Mouse (Mus musculus): ENCODE measurements around the gene Cdkn1a. TPM values are rescaled to one million over a fixed set of nuclear protein-coding genes. Genes with fewer than 3 reads are reported as not detected.
"Not testable (repeated sequence)": the region's sequence is repeated elsewhere in the genome, so short reads cannot be mapped to it uniquely, and the experiment has no call there.

Cdkn1a gene
- 115 and 148 TPM in 2 replicates for polyA plus RNA-seq (2015; fragmentation: Nextera tagmentation; extraction: Ambion mirVana)

- ATAC-seq = no peak
- Histone ChIP-seq H3K36me3 (ENCODE audit: control insufficient read depth, insufficient read depth, low read length) (no peaks in the 10 kb centered on the region), H3K9me3 (replicated peaks; ENCODE audit: control insufficient read depth, low read length, poor library complexity, severe bottlenecking) (no peaks in the 10 kb centered on the region), H3K4me2 (ENCODE audit: low read length) (no peak within 1 kb of the TSS), H3K4me3 (ENCODE audit: low read depth, low read length) (no peak within 1 kb of the TSS), H3K27ac (ENCODE audit: low read length) (no peak within 1 kb of the TSS), H3K4me1 (ENCODE audit: control insufficient read depth, insufficient read depth, low read length) (peaks cover 6% of the 10 kb centered on the region), H3K27me3 (ENCODE audit: control insufficient read depth, insufficient read depth, low read depth, low read length) (no peaks in the 10 kb centered on the region), H3K9ac (ENCODE audit: low read depth, low read length) (no peak within 1 kb of the TSS)
- WGBS = 81% methylated on average over 3 of the region's 3 CpGs
Observed at GRCm38 (mm10) chr17:29090776-29091175, at the start of gene Cdkn1a. Cdkn1a (plus strand) TSS chr17:29090976.

GRCm38 (mm10) chr17:29041632-29042031 lies 49.1 kb upstream of the Cdkn1a start:
- not testable (repeated sequence) for H3K9ac ChIP-seq (ENCODE audit: low read depth, low read length); H3K27ac ChIP-seq (ENCODE audit: low read length); H3K27me3 ChIP-seq (ENCODE audit: control insufficient read depth, insufficient read depth, low read depth, low read length); ATAC-seq; H3K4me2 ChIP-seq (ENCODE audit: low read length); H3K4me3 ChIP-seq (ENCODE audit: low read depth, low read length); H3K9me3 ChIP-seq (replicated peaks; ENCODE audit: control insufficient read depth, low read length, poor library complexity, severe bottlenecking)
- peaks cover 14% of the 10 kb centered on the region for H3K4me1 ChIP-seq (ENCODE audit: control insufficient read depth, insufficient read depth, low read length)
- H3K36me3 ChIP-seq (ENCODE audit: control insufficient read depth, insufficient read depth, low read length) = peaks cover 31% of the 10 kb centered on the region
- WGBS = 93% methylated on average over 3 of the region's 3 CpGs

GRCm38 (mm10) chr17:29042569-29042968 lies 48.2 kb upstream of the Cdkn1a start:
- H3K36me3 ChIP-seq (ENCODE audit: control insufficient read depth, insufficient read depth, low read length) = peaks cover 29% of the 10 kb centered on the region
- no peak overlapping the region for H3K9ac ChIP-seq (ENCODE audit: low read depth, low read length)
- H3K4me2 ChIP-seq (ENCODE audit: low read length) = no peak overlapping the region
- no peaks in the 10 kb centered on the region for H3K27me3 ChIP-seq (ENCODE audit: control insufficient read depth, insufficient read depth, low read depth, low read length)
- no peaks in the 10 kb centered on the region for H3K9me3 ChIP-seq (replicated peaks; ENCODE audit: control insufficient read depth, low read length, poor library complexity, severe bottlenecking)
- ATAC-seq = no peak
- no peak overlapping the region for H3K4me3 ChIP-seq (ENCODE audit: low read depth, low read length)
- no peak overlapping the region for H3K27ac ChIP-seq (ENCODE audit: low read length)
- peaks cover 8% of the 10 kb centered on the region for H3K4me1 ChIP-seq (ENCODE audit: control insufficient read depth, insufficient read depth, low read length)

DNA sequence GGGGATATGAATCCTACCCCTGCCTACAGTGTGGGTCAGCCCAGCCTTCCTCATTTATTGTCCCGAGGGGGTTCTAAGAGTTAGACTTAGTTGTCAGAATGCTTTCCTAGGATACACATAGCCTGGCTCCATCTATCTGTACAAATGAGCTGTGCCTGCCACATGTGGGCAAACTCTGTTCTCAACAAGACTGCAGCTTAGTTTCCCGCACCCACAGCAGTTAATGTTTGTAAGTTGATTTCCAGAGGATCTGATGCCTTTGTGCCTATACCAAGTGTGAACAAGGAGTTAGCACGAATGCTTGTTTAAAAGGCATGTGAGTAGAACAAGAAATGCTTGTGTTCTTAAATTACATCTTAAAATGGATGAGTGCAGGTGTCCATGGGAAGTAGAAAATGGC lies 47.2 kb upstream of the Cdkn1a start:
- Histone ChIP-seq H3K4me3 (ENCODE audit: low read depth, low read length) (no peak overlapping the region), H3K27me3 (ENCODE audit: control insufficient read depth, insufficient read depth, low read depth, low read length) (no peaks in the 10 kb centered on the region), H3K4me1 (ENCODE audit: control insufficient read depth, insufficient read depth, low read length) (peaks cover 1% of the 10 kb centered on the region; the same call in 1 of the 2 replicates), H3K4me2 (ENCODE audit: low read length) (no peak overlapping the region), H3K9me3 (replicated peaks; ENCODE audit: control insufficient read depth, low read length, poor library complexity, severe bottlenecking) (no peaks in the 10 kb centered on the region), H3K36me3 (ENCODE audit: control insufficient read depth, insufficient read depth, low read length) (peaks cover 30% of the 10 kb centered on the region), H3K27ac (ENCODE audit: low read length) (no peak overlapping the region), H3K9ac (ENCODE audit: low read depth, low read length) (no peak overlapping the region)
- 90% methylated on average over 3 of the region's 3 CpGs for WGBS
- ATAC-seq = no peak

DNA sequence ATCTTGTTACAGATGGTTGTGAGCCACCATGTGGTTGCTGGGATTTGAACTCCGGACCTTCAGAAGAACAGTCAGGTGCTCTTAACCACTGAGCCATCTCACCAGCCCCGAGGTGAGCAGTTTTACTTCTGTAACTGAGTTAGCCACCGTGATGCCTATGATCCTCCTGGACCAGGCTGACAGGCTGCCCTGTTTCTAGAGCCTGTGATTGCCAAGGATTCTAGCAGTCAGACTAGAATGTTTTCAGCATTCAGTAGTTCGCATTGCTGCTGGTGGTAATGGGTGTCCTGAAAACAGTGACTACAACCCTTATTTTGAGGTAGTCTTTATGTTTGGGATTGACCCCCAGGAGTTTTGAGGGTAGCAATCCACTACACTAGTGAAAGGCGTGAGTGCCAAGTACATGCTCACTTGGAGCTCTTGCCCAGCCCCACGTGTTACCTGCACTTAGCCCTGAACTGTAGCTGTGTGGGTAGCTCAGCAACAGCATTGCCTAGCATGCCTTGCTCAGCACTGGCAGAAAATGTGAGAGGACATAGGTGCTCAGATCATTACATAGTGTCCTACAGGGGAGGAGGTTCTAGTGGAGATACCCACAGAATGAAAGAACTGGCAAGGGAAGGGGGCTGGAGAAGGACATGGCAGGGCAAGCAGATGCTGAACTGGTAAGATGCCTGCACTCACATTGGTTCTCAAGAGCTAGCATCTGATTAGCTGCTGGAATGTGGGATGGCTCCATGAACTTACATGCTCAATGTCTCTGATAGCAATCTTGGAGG lies 46.4 kb upstream of the Cdkn1a start:
- ATAC-seq = peak; percentile 49; the same call in 1 of the 2 replicates
- Histone ChIP-seq H3K36me3 (ENCODE audit: control insufficient read depth, insufficient read depth, low read length) (peaks cover 29% of the 10 kb centered on the region), H3K4me2 (ENCODE audit: low read length) (no peak overlapping the region), H3K9ac (ENCODE audit: low read depth, low read length) (no peak overlapping the region), H3K4me3 (ENCODE audit: low read depth, low read length) (no peak overlapping the region), H3K4me1 (ENCODE audit: control insufficient read depth, insufficient read depth, low read length) (0 out of 2 replicates have a peak, but pooled peaks cover 2% of the 10 kb centered on the region), H3K27ac (ENCODE audit: low read length) (no peak overlapping the region), H3K9me3 (replicated peaks; ENCODE audit: control insufficient read depth, low read length, poor library complexity, severe bottlenecking) (no peaks in the 10 kb centered on the region), H3K27me3 (ENCODE audit: control insufficient read depth, insufficient read depth, low read depth, low read length) (no peaks in the 10 kb centered on the region)
- WGBS = 84% methylated on average over 6 of the region's 6 CpGs

DNA sequence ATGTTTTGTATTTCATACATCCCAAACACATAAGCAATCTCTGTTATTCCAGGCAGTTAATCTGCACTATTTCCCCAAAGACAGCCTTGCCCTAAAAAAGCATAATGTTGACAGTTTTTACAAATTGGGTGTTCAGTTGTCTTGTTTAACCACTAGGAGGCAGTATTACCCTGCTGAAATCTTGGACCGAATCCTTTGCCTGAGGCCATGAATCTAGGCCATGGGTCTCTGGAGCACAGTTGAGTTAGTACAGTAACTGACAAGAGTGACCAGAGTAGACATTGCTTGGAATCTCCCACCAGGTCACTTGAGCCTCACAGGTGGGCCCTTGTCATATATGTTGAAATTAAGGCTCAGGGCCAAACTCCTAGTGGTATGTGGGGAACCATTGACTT lies 45.9 kb upstream of the Cdkn1a start:
- Histone ChIP-seq H3K4me3 (ENCODE audit: low read depth, low read length) (no peak overlapping the region), H3K9ac (ENCODE audit: low read depth, low read length) (no peak overlapping the region), H3K4me2 (ENCODE audit: low read length) (no peak overlapping the region), H3K4me1 (ENCODE audit: control insufficient read depth, insufficient read depth, low read length) (0 out of 2 replicates have a peak, but pooled peaks cover 2% of the 10 kb centered on the region), H3K27me3 (ENCODE audit: control insufficient read depth, insufficient read depth, low read depth, low read length) (no peaks in the 10 kb centered on the region), H3K27ac (ENCODE audit: low read length) (no peak overlapping the region), H3K9me3 (replicated peaks; ENCODE audit: control insufficient read depth, low read length, poor library complexity, severe bottlenecking) (no peaks in the 10 kb centered on the region), H3K36me3 (ENCODE audit: control insufficient read depth, insufficient read depth, low read length) (peaks cover 23% of the 10 kb centered on the region)
- 38% methylated on average over 1 of the region's 1 CpGs for WGBS
- no peak for ATAC-seq

DNA sequence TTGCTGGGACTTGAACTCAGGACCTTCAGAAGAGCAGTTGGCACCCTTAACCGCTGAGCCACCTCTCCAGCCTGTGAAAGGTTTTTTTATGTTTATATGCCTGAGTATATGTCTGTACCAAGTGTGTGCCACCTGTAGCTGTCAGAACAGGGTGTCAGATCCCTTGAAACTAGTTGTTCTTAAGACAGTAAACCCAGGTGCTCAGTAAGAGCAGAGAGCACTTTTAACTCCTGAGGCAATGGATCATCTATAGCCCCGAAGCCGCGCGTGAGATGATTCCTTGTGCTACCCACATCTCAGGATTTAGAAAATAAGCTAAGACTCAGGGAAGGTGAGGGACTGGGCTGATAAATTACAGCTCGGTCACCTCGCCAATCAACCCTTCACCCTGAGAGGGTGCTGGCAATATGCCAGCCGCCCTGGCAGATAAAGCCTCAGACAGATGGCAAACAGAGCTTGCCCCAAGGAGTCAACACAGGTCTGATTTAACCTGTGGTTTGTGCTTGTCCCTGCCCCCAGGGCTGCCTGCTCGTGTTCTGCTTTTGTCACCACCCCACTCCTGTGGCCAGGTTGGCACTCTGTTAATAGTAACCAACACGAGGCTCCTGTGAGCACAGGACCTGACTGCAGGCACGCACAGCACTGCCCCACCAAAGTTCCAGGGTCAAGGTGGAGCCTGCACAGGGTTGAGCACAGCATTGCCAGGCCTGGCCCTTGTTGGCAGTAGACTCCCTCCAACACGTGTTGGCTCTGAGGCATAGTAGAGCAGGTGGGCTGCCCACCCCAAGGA lies 44.8 kb upstream of the Cdkn1a start:
- no peak for ATAC-seq
- Histone ChIP-seq H3K4me3 (ENCODE audit: low read depth, low read length) (no peak overlapping the region), H3K27ac (ENCODE audit: low read length) (no peak overlapping the region), H3K4me2 (ENCODE audit: low read length) (no peak overlapping the region), H3K27me3 (ENCODE audit: control insufficient read depth, insufficient read depth, low read depth, low read length) (no peaks in the 10 kb centered on the region), H3K9ac (ENCODE audit: low read depth, low read length) (no peak overlapping the region), H3K4me1 (ENCODE audit: control insufficient read depth, insufficient read depth, low read length) (0 out of 2 replicates have a peak, but pooled peaks cover 2% of the 10 kb centered on the region), H3K9me3 (replicated peaks; ENCODE audit: control insufficient read depth, low read length, poor library complexity, severe bottlenecking) (no peaks in the 10 kb centered on the region), H3K36me3 (ENCODE audit: control insufficient read depth, insufficient read depth, low read length) (peaks cover 19% of the 10 kb centered on the region)
- 68% methylated on average over 12 of the region's 12 CpGs for WGBS

GRCm38 (mm10) chr17:29046863-29047262 lies 43.9 kb upstream of the Cdkn1a start:
- Histone ChIP-seq H3K36me3 (ENCODE audit: control insufficient read depth, insufficient read depth, low read length) (peaks cover 19% of the 10 kb centered on the region), H3K27me3 (ENCODE audit: control insufficient read depth, insufficient read depth, low read depth, low read length) (no peaks in the 10 kb centered on the region), H3K4me1 (ENCODE audit: control insufficient read depth, insufficient read depth, low read length) (0 out of 2 replicates have a peak, but pooled peaks cover 2% of the 10 kb centered on the region), H3K4me3 (ENCODE audit: low read depth, low read length) (no peak overlapping the region), H3K4me2 (ENCODE audit: low read length) (no peak overlapping the region), H3K27ac (ENCODE audit: low read length) (no peak overlapping the region), H3K9me3 (replicated peaks; ENCODE audit: control insufficient read depth, low read length, poor library complexity, severe bottlenecking) (no peaks in the 10 kb centered on the region), H3K9ac (ENCODE audit: low read depth, low read length) (no peak overlapping the region)
- ATAC-seq = no peak
- WGBS = 89% methylated on average over 2 of the region's 3 CpGs
